ENCODE assay signal across 14 mouse cellular contexts in the genomic region with DNA sequence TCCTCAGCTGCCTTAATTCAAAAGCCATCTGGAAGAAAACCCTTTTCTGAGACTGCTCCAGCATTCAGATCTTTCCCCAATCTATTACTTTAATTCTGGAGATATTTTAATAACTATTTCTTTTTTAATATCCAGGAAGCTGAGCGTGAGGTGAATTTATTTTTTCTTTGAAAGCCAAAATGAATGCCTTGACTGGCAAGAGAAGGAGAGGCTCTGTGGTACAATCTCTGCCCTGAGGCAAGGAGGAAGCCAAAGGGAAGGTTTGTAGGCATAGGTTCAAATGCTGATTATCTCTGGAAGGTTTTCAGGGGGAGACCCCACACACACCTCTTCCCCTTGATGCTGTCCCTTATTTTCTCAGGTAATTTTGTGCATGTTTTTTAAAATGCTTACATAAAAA. TPM values are rescaled to one million over a fixed set of nuclear protein-coding genes. Genes with fewer than 3 reads are reported as not detected.
DNase-seq lines count a peak whose midpoint lies in the region; ATAC-seq and TF ChIP-seq lines count a peak whose summit lies in the region.
"Had no signal": no experiment of that assay in that cellular context is flagged by ENCODE, and none has a peak within 500 bp of the region (broad histone marks: within the 10 kb centered on the region; RNA-seq: fewer than 3 reads in every experiment).

No protein-coding gene starts in this region.

- 18% methylated on average over 1 of the region's 1 CpGs for WGBS in heart, embryonic 13.5 days
- WGBS in neural tube, embryonic 11.5 days = 21% methylated on average over 1 of the region's 1 CpGs
- WGBS in intestine, postnatal 0 days = 65% methylated on average over 1 of the region's 1 CpGs

- H3K9ac ChIP-seq in heart, embryonic 13.5 days = peak overlapping the region; percentile 73
- H3K9ac ChIP-seq in neural tube, embryonic 11.5 days (ENCODE audit: low read length) = peak overlapping the region; percentile 99
- peak overlapping the region; percentile 0; the same call in 1 of the 2 replicates for H3K9ac ChIP-seq in intestine, postnatal 0 days (ENCODE audit: low read depth, low read length)
- H3K9ac ChIP-seq: liver, embryonic 14.5 days; midbrain, embryonic 13.5 days had no signal

- H3K4me2 ChIP-seq in heart, embryonic 13.5 days = peak overlapping the region; percentile 59
- H3K4me2 ChIP-seq in neural tube, embryonic 11.5 days (ENCODE audit: low read depth) = peak overlapping the region; percentile 78
- H3K4me2 ChIP-seq in intestine, postnatal 0 days (replicated peaks; ENCODE audit: low read depth) = peak overlapping the region; percentile 63
- H3K4me2 ChIP-seq: midbrain, embryonic 13.5 days had no signal

- H3K27me3 ChIP-seq in heart, embryonic 13.5 days (replicated peaks) = peaks cover 99% of the 10 kb centered on the region
- no peaks in the 10 kb centered on the region for H3K27me3 ChIP-seq in neural tube, embryonic 11.5 days (ENCODE audit: control insufficient read depth, insufficient read depth, low read length)
- H3K27me3 ChIP-seq in intestine, postnatal 0 days (replicated peaks; ENCODE audit: control insufficient read depth, insufficient read depth, low read length) = peaks cover 29% of the 10 kb centered on the region
- H3K27me3 ChIP-seq: Patski had no signal

- H3K36me3 ChIP-seq in heart, embryonic 13.5 days = no peaks in the 10 kb centered on the region
- peaks cover 7% of the 10 kb centered on the region for H3K36me3 ChIP-seq in neural tube, embryonic 11.5 days (ENCODE audit: control insufficient read depth, insufficient read depth, low read length)
- no peaks in the 10 kb centered on the region; the same call in 1 of the 2 replicates for H3K36me3 ChIP-seq in intestine, postnatal 0 days (ENCODE audit: control insufficient read depth, insufficient read depth)
- H3K36me3 ChIP-seq: midbrain, embryonic 13.5 days had no signal

- ATAC-seq in heart, embryonic 13.5 days (ENCODE audit: extremely low read depth, insufficient number of reproducible peaks, low FRiP score, low TSS enrichment) = no peak
- no peak for ATAC-seq in neural tube, embryonic 11.5 days (ENCODE audit: insufficient read depth, low FRiP score, low TSS enrichment)
- no peak for ATAC-seq in intestine, postnatal 0 days
- ATAC-seq: midbrain, embryonic 13.5 days; Patski had no signal

- peak overlapping the region; percentile 36 for H3K4me3 ChIP-seq in heart, embryonic 13.5 days
- H3K4me3 ChIP-seq in neural tube, embryonic 11.5 days (ENCODE audit: low read depth, low read length) = peak overlapping the region; percentile 91
- peak overlapping the region; percentile 47; the same call in 1 of the 2 replicates for H3K4me3 ChIP-seq in intestine, postnatal 0 days (ENCODE audit: low read depth, low read length)
- H3K4me3 ChIP-seq: midbrain, embryonic 13.5 days had no signal

- peak overlapping the region; percentile 79 for H3K27ac ChIP-seq in heart, embryonic 13.5 days (replicated peaks)
- H3K27ac ChIP-seq in neural tube, embryonic 11.5 days (ENCODE audit: low read depth, low read length) = peak overlapping the region; percentile 100
- H3K27ac ChIP-seq in intestine, postnatal 0 days (ENCODE audit: low read depth, low read length) = peak overlapping the region; percentile 62
- H3K27ac ChIP-seq: liver, embryonic 14.5 days; midbrain, embryonic 13.5 days had no signal

- no peak for TF ChIP-seq CTCF in intestine, postnatal 0 days (IDR thresholded peaks at IDR 0.05; ENCODE audit: low read depth)

- DNase-seq in heart, postnatal 25 days (ENCODE audit: low spot score) = no peak
- no peak for DNase-seq in neural tube, embryonic 11.5 days (ENCODE audit: low spot score)
- no peak for DNase-seq in neural tube, embryonic 10.5 days (ENCODE audit: extremely low spot score, low spot score)
- no peak for DNase-seq in gastrocnemius, postnatal 14 days
- DNase-seq in natural killer cell, adult 2 months (ENCODE audit: low spot score in 2 of 2) = no peak
- no peak for DNase-seq in cerebellum, adult 9-11 months
- DNase-seq: adrenal gland, adult 8-10 months; cerebellum, adult 18-20 months; layer of hippocampus, adult 9-11 months had no signal

- intact Hi-C loops in heart, postnatal 25 days (cut with DNase I) = no loop called here
- intact Hi-C loops in gastrocnemius, postnatal 14 days (cut with DNase I; ENCODE audit: low total_unique reads) = no loop called here

- peaks cover 14% of the 10 kb centered on the region; the same call in 1 of the 2 replicates for H3K4me1 ChIP-seq in heart, embryonic 13.5 days
- H3K4me1 ChIP-seq in neural tube, embryonic 11.5 days (ENCODE audit: control insufficient read depth, insufficient read depth, low read length) = peaks cover 55% of the 10 kb centered on the region
- no peaks in the 10 kb centered on the region for H3K4me1 ChIP-seq in intestine, postnatal 0 days (replicated peaks; ENCODE audit: control insufficient read depth, insufficient read depth, low read length)
- H3K4me1 ChIP-seq: midbrain, embryonic 13.5 days had no signal

- H3K9me3 ChIP-seq in heart, embryonic 13.5 days = no peaks in the 10 kb centered on the region
- no peaks in the 10 kb centered on the region for H3K9me3 ChIP-seq in neural tube, embryonic 11.5 days (ENCODE audit: control insufficient read depth, low read length)
- no peaks in the 10 kb centered on the region for H3K9me3 ChIP-seq in intestine, postnatal 0 days (ENCODE audit: control insufficient read depth)
- H3K9me3 ChIP-seq: midbrain, embryonic 13.5 days had no signal

RNA-seq across cellular contexts. Expression of a gene that starts 2.5 kb away (rescaled TPM):
- polyA plus RNA-seq in heart, embryonic 13.5 days (2015; fragmentation: Nextera tagmentation; extraction: Ambion mirVana) = 1.5 and 2.5 TPM in 2 replicates
- total RNA-seq in heart, postnatal 25 days (2021) = under 1 TPM; 0.31 to 0.34 TPM
- polyA plus RNA-seq in neural tube, embryonic 11.5 days (2014; fragmentation: Nextera tagmentation; extraction: Ambion mirVana) = 36.0 and 37.5 TPM in 2 replicates
- polyA plus RNA-seq in intestine, postnatal 0 days (2015; fragmentation: Nextera tagmentation; extraction: Ambion mirVana) = 3.3 TPM in 2 replicates
- total RNA-seq in gastrocnemius, postnatal 14 days (2021) = under 1 TPM; 0.78 to 0.86 TPM
- polyA plus RNA-seq: midbrain, embryonic 13.5 days had no signal

RNA-seq across cellular contexts. Expression of a gene that starts 9.1 kb away (rescaled TPM):
- 0.97 and 1.6 TPM in 2 replicates for polyA plus RNA-seq in heart, embryonic 13.5 days (2015; fragmentation: Nextera tagmentation; extraction: Ambion mirVana)
- under 1 TPM in 1 of 2 experiments, not detected in 1; 0.16 TPM for total RNA-seq in heart, postnatal 25 days (2021)
- 8.0 and 9.3 TPM in 2 replicates for polyA plus RNA-seq in neural tube, embryonic 11.5 days (2014; fragmentation: Nextera tagmentation; extraction: Ambion mirVana)
- polyA plus RNA-seq in intestine, postnatal 0 days (2015; fragmentation: Nextera tagmentation; extraction: Ambion mirVana) = 0.37 and 0.52 TPM in 2 replicates
- total RNA-seq in gastrocnemius, postnatal 14 days (2021) = under 1 TPM; 0.16 to 0.20 TPM

RNA-seq across cellular contexts. Expression of a gene that starts 10.1 kb away (rescaled TPM):
- polyA plus RNA-seq in heart, embryonic 13.5 days (2015; fragmentation: Nextera tagmentation; extraction: Ambion mirVana) = 0.15 and 0.33 TPM in 2 replicates
- not detected for total RNA-seq in heart, postnatal 25 days (2021)
- polyA plus RNA-seq in neural tube, embryonic 11.5 days (2014; fragmentation: Nextera tagmentation; extraction: Ambion mirVana) = 4.1 and 4.5 TPM in 2 replicates
- polyA plus RNA-seq in intestine, postnatal 0 days (2015; fragmentation: Nextera tagmentation; extraction: Ambion mirVana) = 0.61 and 0.97 TPM in 2 replicates
- under 1 TPM; 0.08 to 0.11 TPM for total RNA-seq in gastrocnemius, postnatal 14 days (2021)
- polyA plus RNA-seq: midbrain, embryonic 13.5 days had no signal

RNA-seq across cellular contexts. Expression of a gene that starts 24.4 kb away (rescaled TPM):
- 0.71 and 0.74 TPM in 2 replicates for polyA plus RNA-seq in heart, embryonic 13.5 days (2015; fragmentation: Nextera tagmentation; extraction: Ambion mirVana)
- under 1 TPM; 0.22 to 0.36 TPM for total RNA-seq in heart, postnatal 25 days (2021)
- polyA plus RNA-seq in neural tube, embryonic 11.5 days (2014; fragmentation: Nextera tagmentation; extraction: Ambion mirVana) = 10.2 and 11.7 TPM in 2 replicates
- polyA plus RNA-seq in intestine, postnatal 0 days (2015; fragmentation: Nextera tagmentation; extraction: Ambion mirVana) = 3.6 and 4.5 TPM in 2 replicates
- 1 to 10 TPM; 4.1 to 4.9 TPM for total RNA-seq in gastrocnemius, postnatal 14 days (2021)
- polyA plus RNA-seq: midbrain, embryonic 13.5 days had no signal

RNA-seq across cellular contexts. Expression of a gene that starts 37.2 kb away (rescaled TPM):
- polyA plus RNA-seq in heart, embryonic 13.5 days (2015; fragmentation: Nextera tagmentation; extraction: Ambion mirVana) = 3.6 and 5.9 TPM in 2 replicates
- total RNA-seq in heart, postnatal 25 days (2021) = 1 to 10 TPM in 1 of 2 experiments, under 1 TPM in 1; 0.52 to 1.3 TPM
- 53.4 and 56.5 TPM in 2 replicates for polyA plus RNA-seq in neural tube, embryonic 11.5 days (2014; fragmentation: Nextera tagmentation; extraction: Ambion mirVana)
- 14.8 and 15.3 TPM in 2 replicates for polyA plus RNA-seq in intestine, postnatal 0 days (2015; fragmentation: Nextera tagmentation; extraction: Ambion mirVana)
- total RNA-seq in gastrocnemius, postnatal 14 days (2021) = 1 to 10 TPM; 1.9 to 2.5 TPM

Comparison
In these comparisons a context has a peak if more than half of its experiments do, and no peak if none do; other contexts are left out.
1. H3K4me3 ChIP-seq: peak in every context shown above with its lines; median percentile 91 in neural tube, embryonic 11.5 days; 47 in intestine, postnatal 0 days; 36 in heart, embryonic 13.5 days.
2. H3K9ac ChIP-seq: peak in every context shown above with its lines; median percentile 99 in neural tube, embryonic 11.5 days; 73 in heart, embryonic 13.5 days; 0 in intestine, postnatal 0 days.